Mouse (Mus musculus): ENCODE measurements around the gene Atf6. TPM values are rescaled to one million over a fixed set of nuclear protein-coding genes. Genes with fewer than 3 reads are reported as not detected.

The Atf6 gene
- total RNA-seq, 1 experiment from 2014 or later, result 25.2 TPM

DNA sequence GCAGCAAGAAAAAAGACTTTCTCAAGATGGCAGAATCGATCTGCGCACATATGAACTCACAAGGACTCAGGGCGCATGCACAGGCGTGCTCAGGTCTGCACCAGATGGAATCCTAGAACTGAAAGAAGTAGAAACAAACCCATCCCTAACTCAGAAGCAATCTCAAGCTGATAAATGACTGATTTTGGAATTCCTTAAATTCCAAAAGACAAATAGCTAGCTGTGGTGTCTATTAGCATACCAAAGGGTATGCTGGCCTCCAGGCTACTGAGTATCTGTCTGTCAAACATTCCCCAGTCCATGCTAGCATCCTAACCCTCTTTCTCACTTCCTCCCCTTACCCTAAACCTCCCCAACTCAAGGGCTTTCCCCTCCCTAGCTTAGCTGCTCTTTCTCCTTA is 21.7 kb upstream of the Atf6 start:
- no peak for ATAC-seq (replicated peaks in 1 of 2; ENCODE audit: insufficient read depth in 1 of 2, low FRiP score in 2 of 2, low TSS enrichment in 1 of 2, low read depth in 1 of 2, poor library complexity in 2 of 2, severe bottlenecking in 2 of 2)

DNA sequence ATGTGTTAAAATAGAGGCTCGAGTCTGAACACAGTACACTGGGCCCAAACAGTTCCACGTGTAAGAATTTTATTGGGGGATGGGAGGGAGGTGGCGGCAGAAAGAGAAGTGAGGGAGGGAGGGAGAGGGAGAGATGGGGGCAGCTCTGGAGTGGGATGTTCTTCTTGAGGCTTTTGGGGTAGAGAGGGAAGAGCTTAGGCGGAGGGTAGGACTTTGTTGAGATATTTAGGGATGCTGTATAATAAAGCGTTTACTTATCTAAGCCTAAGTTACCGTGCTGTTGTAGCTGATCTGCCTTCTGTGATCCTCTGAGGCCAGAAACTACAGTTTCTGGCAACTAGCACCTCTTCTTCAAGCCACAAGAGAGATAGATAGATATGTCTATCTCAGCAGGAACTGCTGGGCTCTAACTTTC is 18.5 kb upstream of the Atf6 start:
- no peak for ATAC-seq (replicated peaks in 1 of 2; ENCODE audit: insufficient read depth in 1 of 2, low FRiP score in 2 of 2, low TSS enrichment in 1 of 2, low read depth in 1 of 2, poor library complexity in 2 of 2, severe bottlenecking in 2 of 2)

DNA sequence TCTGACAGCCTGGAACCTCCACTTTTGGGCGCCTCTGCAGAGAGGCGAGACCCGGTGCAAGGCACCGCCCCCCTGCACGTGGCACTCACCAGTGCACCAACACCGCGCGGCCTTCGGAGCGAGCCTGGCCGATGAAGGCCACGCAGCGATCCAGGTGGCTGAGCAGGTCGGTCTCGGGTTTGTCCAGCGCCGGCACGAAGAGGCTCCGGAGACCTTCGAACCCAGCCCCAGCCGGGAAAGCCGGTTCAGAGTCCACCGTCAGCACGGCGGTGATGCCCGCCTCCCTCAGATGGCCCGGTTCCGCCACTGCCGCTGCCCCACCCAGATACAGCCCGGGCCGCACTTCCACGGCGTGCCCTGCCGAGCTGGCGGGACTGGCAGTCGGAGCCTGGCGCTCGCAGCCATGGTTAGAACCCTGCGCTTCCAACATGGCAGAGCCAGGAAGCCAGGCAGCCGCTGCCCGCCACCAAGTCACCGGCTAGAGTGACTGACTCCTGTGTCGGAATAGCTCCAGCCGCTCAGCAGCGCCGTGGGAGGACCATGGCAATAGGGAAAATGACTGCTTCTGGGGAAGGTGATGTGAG is 17.5 kb upstream of the Atf6 start, which contains the start of the genes Gm26620 and Dusp12:
Gene Gm26620 (plus strand): TSS at position 88 of the 584 bp plus-strand sequence.
Gene Dusp12 (minus strand): TSS at position 563 of the 584 bp plus-strand sequence.
- peak; percentile 99 for ATAC-seq (replicated peaks in 1 of 2; ENCODE audit: insufficient read depth in 1 of 2, low FRiP score in 2 of 2, low TSS enrichment in 1 of 2, low read depth in 1 of 2, poor library complexity in 2 of 2, severe bottlenecking in 2 of 2)

DNA sequence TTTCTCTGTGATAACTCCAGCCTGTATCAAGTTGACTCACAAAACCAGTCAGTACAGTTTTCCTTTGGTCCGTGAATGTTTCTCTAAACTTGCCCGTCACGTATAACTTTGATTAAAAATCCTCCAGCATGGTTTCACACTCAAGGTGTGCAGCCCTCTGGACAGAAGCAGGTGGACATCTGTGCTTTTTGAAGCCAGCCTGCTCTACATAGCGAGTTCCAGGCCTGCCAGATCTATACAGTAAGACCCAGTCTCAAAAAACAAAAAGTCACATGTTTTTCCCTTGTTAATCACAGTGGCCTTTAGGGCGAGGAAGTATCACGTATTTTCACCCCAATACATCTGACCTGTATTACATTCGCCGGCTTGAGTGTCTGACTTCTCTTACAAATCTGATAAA is 16.8 kb upstream of the Atf6 start:
- ATAC-seq (replicated peaks in 1 of 2; ENCODE audit: insufficient read depth in 1 of 2, low FRiP score in 2 of 2, low TSS enrichment in 1 of 2, low read depth in 1 of 2, poor library complexity in 2 of 2, severe bottlenecking in 2 of 2), result no peak

DNA sequence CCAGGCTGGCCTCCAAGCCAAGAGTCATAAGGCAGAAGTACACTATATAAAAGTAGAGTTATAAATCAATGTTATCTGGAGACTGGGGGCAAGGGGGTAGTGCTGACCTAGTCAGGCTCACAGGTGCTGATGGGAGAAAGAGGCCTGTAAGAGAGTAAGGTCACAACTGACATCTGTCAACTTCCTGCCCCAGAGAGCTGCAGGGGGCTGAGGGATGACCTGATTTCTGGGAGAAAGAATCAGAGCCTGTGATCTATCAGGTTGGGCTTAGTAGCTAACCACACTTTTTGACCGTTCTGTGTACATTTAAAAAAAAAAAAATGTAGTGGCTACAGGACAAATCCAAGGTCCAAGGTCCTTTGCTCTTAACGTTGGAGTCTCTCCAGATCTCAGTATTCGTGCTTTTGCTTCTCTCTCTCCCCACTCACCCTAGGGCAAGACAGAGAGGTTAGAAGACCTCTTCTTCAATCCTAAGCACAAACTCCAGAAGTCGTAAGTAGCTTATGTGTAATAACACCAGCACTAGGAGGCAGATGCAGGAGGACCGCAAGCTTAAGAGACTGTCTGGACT is 15.4 kb upstream of the Atf6 start:
- no peak for ATAC-seq (replicated peaks in 1 of 2; ENCODE audit: insufficient read depth in 1 of 2, low FRiP score in 2 of 2, low TSS enrichment in 1 of 2, low read depth in 1 of 2, poor library complexity in 2 of 2, severe bottlenecking in 2 of 2)

DNA sequence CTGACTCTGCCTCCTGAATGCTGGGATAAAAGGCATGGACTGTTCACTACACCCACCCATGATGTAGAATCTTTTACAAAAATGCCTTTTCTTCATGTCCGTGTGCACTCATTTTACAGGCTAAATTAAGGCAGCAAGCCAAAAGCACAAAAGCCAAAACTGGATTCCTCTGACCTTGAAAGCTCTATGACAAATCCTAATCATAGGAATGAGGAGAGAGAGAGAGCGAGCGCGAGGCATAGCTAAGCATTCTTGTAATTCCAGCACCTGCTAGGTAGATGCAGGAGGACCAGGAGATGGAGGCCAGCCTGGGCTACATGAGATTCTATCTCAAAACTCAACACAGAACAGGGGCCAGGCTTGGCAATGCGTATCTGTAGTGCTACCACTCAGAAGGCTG is 9.3 kb upstream of the Atf6 start:
- no peak for ATAC-seq (replicated peaks in 1 of 2; ENCODE audit: insufficient read depth in 1 of 2, low FRiP score in 2 of 2, low TSS enrichment in 1 of 2, low read depth in 1 of 2, poor library complexity in 2 of 2, severe bottlenecking in 2 of 2)

DNA sequence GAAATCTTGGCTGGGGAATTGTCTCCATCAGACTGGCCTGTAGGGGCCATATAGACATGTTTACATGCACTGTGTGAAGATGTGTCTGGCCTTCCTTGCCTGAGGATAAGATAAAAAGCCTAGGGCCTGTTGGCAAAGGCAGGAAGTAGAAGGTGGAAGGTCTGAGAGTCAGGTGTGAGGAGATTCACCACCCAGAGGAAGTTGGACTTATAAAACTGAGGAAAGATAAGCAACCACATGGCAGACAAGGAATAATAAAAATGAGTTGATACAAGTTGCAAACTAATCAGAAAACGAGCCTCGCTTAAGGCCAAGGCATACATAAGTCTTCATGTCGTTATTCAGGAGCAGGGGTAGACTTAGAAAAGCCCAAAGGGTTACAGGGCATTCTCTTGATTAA is 8.1 kb upstream of the Atf6 start:
- ATAC-seq (replicated peaks in 1 of 2; ENCODE audit: insufficient read depth in 1 of 2, low FRiP score in 2 of 2, low TSS enrichment in 1 of 2, low read depth in 1 of 2, poor library complexity in 2 of 2, severe bottlenecking in 2 of 2), result no peak

DNA sequence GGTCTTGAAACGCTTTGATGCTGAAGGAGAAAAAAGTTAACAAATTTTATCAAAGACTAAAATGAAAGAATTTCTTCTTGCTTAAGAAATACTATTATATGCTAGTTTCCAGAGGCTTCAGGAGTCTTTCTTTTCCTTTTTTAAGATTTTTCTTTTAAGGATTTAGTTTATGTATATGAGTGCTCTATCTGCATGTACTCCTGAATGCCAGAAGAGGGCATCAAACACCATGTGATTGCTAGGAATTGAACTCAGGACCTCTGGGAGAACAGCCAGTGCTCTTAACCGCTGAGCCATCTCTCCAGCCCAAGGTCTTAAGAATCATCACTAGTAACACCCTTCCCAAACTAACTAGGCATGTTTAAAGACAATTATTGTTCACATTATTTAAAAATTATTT is 4.4 kb upstream of the Atf6 start:
- ATAC-seq (replicated peaks in 1 of 2; ENCODE audit: insufficient read depth in 1 of 2, low FRiP score in 2 of 2, low TSS enrichment in 1 of 2, low read depth in 1 of 2, poor library complexity in 2 of 2, severe bottlenecking in 2 of 2), result no peak

DNA sequence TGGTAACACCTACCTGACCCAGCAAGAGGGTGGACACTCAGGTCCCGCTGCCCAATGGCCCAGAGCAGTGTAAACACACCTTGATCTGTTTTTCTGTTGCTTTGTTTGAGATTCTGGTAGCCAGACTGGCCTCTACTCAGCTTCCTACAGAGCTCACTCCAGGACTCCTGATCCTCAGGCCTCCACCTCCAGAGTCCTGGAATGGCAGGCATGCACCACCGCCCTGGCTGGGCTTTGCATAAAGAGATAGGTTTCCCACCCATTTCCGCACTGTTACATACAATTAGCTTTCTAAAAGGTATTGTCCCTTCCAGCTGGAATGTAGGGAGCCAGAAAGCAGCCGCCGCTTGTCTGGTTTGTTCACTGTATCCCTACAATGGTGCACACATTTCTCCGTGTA is 3.8 kb upstream of the Atf6 start:
- no peak for ATAC-seq (replicated peaks in 1 of 2; ENCODE audit: insufficient read depth in 1 of 2, low FRiP score in 2 of 2, low TSS enrichment in 1 of 2, low read depth in 1 of 2, poor library complexity in 2 of 2, severe bottlenecking in 2 of 2)

DNA sequence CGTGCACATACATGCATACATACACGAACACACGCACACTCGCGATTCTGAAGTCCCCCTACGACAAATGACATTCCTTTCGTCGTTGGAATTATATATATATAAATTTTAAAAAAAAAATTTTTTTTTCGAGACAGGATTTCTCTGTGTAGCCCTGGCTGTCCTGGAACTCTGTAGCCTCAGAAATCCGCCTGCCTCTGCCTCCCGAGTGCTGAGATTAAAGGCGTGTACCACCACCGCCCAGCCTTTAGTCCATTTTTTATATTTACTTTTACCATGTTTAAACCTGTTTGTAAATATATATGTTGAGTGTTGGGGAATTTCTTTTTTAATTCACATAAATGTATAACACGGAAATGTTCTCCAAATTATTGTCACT is 1.3 kb upstream of the Atf6 start:
- ATAC-seq (replicated peaks in 1 of 2; ENCODE audit: insufficient read depth in 1 of 2, low FRiP score in 2 of 2, low TSS enrichment in 1 of 2, low read depth in 1 of 2, poor library complexity in 2 of 2, severe bottlenecking in 2 of 2), result no peak

DNA sequence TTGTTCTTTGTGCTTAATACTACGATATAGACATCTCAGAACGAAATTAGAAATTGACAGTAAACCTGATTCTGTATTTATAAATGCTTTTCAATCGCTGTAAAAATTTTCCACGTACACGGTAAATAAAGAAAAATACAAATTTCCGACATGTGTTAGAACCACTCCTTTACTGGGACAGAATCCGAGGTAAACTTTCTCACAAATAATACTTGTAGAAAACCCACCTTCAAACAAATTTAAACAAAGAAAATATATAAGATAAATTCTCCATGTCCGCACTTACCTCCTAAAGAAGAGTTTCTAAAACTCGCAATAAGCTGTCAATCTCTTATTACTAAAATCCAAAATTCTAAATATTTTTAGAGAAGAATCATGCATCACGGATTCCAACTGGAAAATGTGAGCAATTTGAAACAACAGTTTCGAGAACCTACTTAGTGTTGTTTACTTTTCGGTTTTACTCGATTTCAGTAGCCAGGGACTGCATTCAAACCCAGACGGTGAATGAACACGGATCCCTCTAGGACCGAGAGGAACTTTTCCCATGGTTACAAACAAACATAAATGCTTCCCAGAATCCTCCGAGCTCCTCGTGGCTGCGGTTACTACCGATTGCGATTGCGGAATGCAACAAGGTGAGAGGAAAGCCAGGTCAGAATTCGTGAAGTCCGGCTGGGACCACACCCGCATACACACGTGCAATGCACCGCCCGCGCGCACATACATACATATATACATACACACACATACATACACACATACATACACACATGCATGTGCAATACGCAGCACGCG is 735 bp upstream of the Atf6 start:
- ATAC-seq (replicated peaks in 1 of 2; ENCODE audit: insufficient read depth in 1 of 2, low FRiP score in 2 of 2, low TSS enrichment in 1 of 2, low read depth in 1 of 2, poor library complexity in 2 of 2, severe bottlenecking in 2 of 2), result peak; percentile 60 to 66

DNA sequence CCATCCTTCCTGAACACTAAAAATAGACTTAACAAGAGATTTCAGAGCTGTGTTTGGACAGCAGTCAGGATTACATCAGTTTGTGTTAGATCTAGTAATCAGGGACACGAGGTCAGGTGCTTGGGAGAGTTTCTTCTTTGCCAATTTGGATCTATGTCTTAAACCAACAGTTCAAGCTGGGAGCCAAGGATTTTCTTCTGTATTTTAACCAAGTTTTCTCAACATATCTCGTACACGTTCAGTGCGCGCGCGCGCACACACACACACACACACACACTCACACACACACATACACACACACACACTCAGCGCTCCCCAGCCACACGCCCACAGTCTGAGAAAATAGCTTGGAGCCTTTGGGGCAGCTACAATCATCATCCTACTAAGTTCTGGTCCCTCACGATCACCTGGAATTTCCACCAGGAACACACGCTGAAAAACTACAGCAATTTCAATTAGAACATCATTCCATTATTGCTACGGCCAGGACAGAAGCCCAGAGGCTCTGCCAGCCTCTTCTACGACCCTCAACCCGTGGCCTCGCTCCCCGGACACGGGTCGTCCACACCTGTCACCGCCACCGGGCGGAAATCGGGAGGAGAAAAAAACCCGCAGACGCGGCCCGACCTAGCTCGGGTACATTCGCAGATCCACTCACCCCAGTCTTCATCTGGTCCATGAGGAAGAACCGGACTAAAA is 430 bp downstream of the Atf6 start:
- no peak for ATAC-seq (replicated peaks in 1 of 2; ENCODE audit: insufficient read depth in 1 of 2, low FRiP score in 2 of 2, low TSS enrichment in 1 of 2, low read depth in 1 of 2, poor library complexity in 2 of 2, severe bottlenecking in 2 of 2)

DNA sequence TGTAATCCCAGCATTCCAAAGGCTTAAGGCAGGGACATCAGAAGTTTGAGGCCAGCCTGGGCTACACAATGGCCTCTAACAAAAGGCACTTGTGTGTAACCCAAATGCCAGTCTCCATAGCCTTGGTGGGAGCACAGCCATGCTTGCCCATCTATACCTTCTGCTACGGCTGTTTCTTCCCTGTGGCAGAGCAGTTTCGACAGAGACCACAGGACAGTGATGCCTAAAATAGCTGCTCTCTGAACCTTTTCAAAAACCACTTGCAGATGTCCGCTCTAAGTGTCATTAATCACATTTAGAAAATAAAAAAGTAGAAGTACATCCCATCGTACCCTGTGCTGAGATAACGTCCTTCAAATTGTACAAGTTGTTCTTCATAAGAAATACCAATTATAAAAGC is 2.2 kb downstream of the Atf6 start:
- ATAC-seq (replicated peaks in 1 of 2; ENCODE audit: insufficient read depth in 1 of 2, low FRiP score in 2 of 2, low TSS enrichment in 1 of 2, low read depth in 1 of 2, poor library complexity in 2 of 2, severe bottlenecking in 2 of 2), result no peak

DNA sequence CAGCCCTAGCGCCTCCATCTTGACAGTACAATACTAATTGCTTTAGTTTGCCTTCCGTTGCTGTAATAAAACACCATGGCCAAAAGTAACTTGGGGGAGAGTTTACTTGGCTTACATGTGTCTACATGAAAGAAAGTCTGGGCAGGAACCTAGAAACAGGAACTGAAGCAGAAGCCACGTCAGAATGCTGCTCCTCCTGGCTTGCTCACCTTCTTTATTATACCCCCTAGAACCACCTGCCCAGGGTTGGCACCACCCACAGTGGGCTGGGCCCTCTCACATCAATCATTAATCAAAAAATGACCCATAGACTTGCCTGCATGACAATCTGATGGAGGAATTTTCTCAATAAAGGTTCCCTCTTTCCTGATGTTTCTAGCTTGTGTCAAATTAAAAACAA is 2.8 kb downstream of the Atf6 start:
- no peak for ATAC-seq (replicated peaks in 1 of 2; ENCODE audit: insufficient read depth in 1 of 2, low FRiP score in 2 of 2, low TSS enrichment in 1 of 2, low read depth in 1 of 2, poor library complexity in 2 of 2, severe bottlenecking in 2 of 2)

DNA sequence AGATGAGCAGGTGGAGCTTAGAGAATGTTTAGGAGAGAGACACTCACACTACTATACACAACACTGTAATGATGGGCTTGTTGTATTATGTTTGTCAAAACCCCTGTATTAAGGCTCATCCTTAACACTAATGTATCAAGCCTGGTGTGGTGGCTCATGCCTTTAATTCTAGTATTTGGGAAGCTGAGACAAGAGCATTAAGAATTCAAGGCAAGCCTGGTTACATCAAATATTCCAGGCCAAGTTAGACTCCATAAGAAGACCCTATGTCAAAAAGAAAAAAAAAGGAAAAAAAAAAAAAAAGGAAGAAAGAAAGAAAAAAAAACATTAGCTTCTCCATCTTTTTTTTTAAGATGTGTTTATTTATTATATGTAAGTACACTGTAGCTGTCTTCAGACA is 3.3 kb downstream of the Atf6 start:
- ATAC-seq (replicated peaks in 1 of 2; ENCODE audit: insufficient read depth in 1 of 2, low FRiP score in 2 of 2, low TSS enrichment in 1 of 2, low read depth in 1 of 2, poor library complexity in 2 of 2, severe bottlenecking in 2 of 2), result no peak

DNA sequence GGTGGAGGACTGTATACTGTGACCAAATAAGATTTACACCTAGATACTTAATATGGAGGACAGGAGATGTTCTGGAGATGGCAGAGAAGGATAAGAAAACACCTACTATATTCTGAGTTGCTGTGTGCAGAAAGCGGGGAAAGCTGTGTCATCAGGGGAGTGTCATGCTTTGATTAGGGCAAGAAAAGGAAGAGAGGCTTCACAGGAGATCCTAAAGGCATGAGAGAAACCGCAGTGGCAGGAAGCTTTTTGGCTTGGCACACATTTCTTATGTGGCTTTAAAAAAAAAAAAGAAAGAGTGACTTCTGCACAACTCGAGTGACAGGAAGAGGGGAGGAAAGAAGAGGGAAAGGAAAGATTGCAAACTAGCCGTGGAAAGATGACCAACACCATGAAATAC is 4.5 kb downstream of the Atf6 start:
- ATAC-seq (replicated peaks in 1 of 2; ENCODE audit: insufficient read depth in 1 of 2, low FRiP score in 2 of 2, low TSS enrichment in 1 of 2, low read depth in 1 of 2, poor library complexity in 2 of 2, severe bottlenecking in 2 of 2), result peak; percentile 33 to 56; a peak in 3 of 4 replicates

DNA sequence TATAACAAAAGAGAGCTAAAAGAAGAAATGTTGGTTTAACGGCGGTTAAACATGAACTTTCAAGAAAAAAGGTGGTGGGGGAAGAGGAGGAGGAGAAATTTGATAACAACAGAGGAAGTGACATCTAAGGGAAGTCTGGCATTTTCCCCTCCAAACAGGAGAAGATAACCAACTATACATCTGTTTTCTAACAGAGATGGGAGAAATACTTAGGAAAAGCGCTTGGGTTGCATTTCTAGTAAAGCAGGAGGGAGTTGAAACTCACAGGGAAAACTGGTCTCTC is 5.2 kb downstream of the Atf6 start:
- no peak for ATAC-seq (replicated peaks in 1 of 2; ENCODE audit: insufficient read depth in 1 of 2, low FRiP score in 2 of 2, low TSS enrichment in 1 of 2, low read depth in 1 of 2, poor library complexity in 2 of 2, severe bottlenecking in 2 of 2)

DNA sequence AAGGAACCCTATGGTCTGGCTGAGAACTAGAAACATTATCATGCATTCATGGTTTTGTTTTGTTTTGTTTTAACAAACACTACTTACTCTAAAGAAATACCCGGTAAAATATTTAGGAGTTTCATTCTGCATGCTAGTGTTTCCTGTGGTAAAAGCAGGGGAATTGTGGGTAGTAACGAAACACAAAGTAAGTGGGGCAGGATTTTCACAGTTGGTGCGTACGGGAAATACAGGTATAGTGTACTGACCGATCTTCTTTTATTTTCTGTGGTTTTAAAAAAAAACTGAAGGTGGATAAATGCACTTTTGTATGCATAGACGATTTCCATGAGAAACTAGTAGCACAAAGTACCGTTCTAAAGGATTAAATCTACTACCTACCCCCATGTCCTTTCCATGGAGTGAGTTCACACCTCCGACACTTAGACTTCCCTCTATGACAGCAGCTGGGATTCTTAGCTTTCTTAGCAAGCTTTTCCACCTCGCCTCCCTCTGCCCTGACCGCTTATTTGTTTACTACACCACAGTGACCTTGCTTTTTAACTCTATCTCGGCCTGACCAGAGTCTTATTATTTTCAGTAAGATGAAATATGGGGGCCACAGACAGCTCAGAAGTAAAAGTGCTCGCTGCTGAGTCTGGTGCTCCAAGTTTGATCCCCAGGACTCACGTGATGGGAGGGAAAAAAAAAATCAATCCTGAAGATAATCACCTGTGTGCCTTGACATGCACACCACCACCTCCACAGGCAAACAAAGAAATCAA is 5.7 kb downstream of the Atf6 start:
- ATAC-seq (replicated peaks in 1 of 2; ENCODE audit: insufficient read depth in 1 of 2, low FRiP score in 2 of 2, low TSS enrichment in 1 of 2, low read depth in 1 of 2, poor library complexity in 2 of 2, severe bottlenecking in 2 of 2), result no peak

Data from hematopoietic stem cell, adult 5-6 weeks (primary cell).